Mouse (Mus musculus) embryonic facial prominence, embryonic 12.5 days (tissue): ENCODE results near the gene Pygo2. TPM values are rescaled to one million over a fixed set of nuclear protein-coding genes. Genes with fewer than 3 reads are reported as not detected.
A peak's percentile ranks its signal among the peaks of the same experiment; 100 is the strongest.

Experiments
- ATAC-seq: fragments of 200-750 bp; cut with Nextera tagmentation; 2 replicates; pipeline ENCODE4 v1.8.0; 2017; ENCODE audit not compliant: insufficient number of reproducible peaks, insufficient read depth, low FRiP score, low TSS enrichment
- H3K27ac ChIP-seq: fragments of 300-500 bp; sonication (generic); 2 replicates; pipeline ENCODE4 v1.5.1; 2016; ENCODE audit warnings: mild to moderate bottlenecking
- H3K27me3 ChIP-seq: fragments of 300-500 bp; sonication (generic); 2 replicates; pipeline ENCODE4 v1.6.1; 2016; ENCODE audit warnings: mild to moderate bottlenecking, moderate library complexity
- H3K36me3 ChIP-seq: fragments of 300-500 bp; sonication (generic); 2 replicates; pipeline ENCODE4 v1.6.1; 2016; ENCODE audit warnings: mild to moderate bottlenecking
- H3K4me1 ChIP-seq: fragments of 300-500 bp; sonication (generic); 2 replicates; pipeline ENCODE4 v1.6.1; 2016
- H3K4me2 ChIP-seq: fragments of 300-500 bp; sonication (generic); replicated peaks from 2 replicates; pipeline ENCODE4 v1.6.1; 2016; ENCODE audit warnings: mild to moderate bottlenecking, moderate library complexity
- H3K4me3 ChIP-seq: fragments of 300-500 bp; sonication (generic); 2 replicates; pipeline ENCODE4 v1.5.1; 2016; ENCODE audit warnings: mild to moderate bottlenecking
- H3K9ac ChIP-seq: fragments of 300-500 bp; sonication (generic); 2 replicates; pipeline ENCODE4 v1.6.1; 2016; ENCODE audit warnings: mild to moderate bottlenecking, moderate library complexity
- H3K9me3 ChIP-seq: fragments of 300-500 bp; sonication (generic); 2 replicates; pipeline ENCODE4 v1.6.1; 2016; ENCODE audit warnings: mild to moderate bottlenecking, moderate library complexity
- WGBS: fragments of 180-500 bp; shearing (Covaris S2); methylation state at CpG from one replicate; pipeline ENCODE4 v1.1.7; 2016; 5-methylcytosine and 5-hydroxymethylcytosine counted together
- polyA plus RNA-seq: library from polyadenylated mRNA; unstranded; fragments of >200 nt; fragmentation: Nextera tagmentation; extraction: Ambion mirVana; gene quantifications from 2 replicates; pipeline ENCODE4 v1.2.1, GENCODE M21; 2016

The Pygo2 gene
- polyA plus RNA-seq, 1 experiment from 2014 or later = 67.9 TPM

DNA sequence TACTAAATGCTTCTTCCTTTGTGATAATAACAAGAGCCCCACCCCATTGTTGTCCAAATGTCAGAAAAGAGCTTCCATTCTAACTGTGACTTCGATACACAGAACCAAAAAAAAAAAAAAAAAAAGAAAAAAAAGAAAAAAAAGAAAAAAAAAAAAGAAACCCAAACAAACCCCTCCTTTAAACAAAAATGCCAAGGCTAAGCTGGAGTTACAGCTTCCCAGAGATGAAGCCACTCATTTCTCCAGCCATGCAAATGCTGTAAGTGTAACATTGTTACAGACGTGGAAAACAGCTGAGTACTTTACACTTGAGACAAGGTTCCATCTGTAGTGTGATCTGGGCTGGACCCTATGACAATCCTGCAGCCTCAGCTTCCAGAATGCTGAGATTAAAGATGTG, 12.9 kb upstream of the Pygo2 start:
- peak overlapping the region; percentile 97 for H3K27ac ChIP-seq

DNA sequence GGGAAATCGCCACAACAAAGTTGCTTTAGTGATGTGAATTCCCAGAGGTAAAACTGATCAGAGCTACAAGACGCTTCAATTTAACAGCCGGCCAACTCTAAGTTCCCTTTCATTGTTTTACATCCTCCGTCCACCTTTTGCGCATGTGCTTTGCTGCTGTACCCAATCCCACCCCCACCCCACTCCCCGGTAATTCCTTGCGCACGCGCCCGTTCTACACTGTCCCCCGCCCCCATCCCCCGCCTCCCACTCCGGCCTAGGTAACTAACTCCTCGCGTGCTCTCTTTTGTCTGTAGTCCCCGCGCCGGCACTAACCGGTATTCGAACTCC, 12.2 kb upstream of the Pygo2 start:
- peak; percentile 36 for ATAC-seq
- Histone ChIP-seq H3K36me3 (peaks cover 32% of the 10 kb centered on the region), H3K9me3 (no peaks in the 10 kb centered on the region), H3K4me1 (peaks cover 37% of the 10 kb centered on the region), H3K27me3 (no peaks in the 10 kb centered on the region), H3K4me2 (peak overlapping the region; percentile 87), H3K9ac (peak overlapping the region; percentile 72), H3K27ac (peak overlapping the region; percentile 97), H3K4me3 (peak overlapping the region; percentile 65)
- under 1% methylated on average over 20 of the region's 20 CpGs for WGBS

More for the DNA sequence above, 12.9 kb upstream of the Pygo2 start:
- Histone ChIP-seq H3K4me3 (peak overlapping the region; percentile 65), H3K4me1 (peaks cover 30% of the 10 kb centered on the region), H3K4me2 (peak overlapping the region; percentile 87), H3K27me3 (no peaks in the 10 kb centered on the region), H3K36me3 (peaks cover 32% of the 10 kb centered on the region), H3K9ac (peak overlapping the region; percentile 72), H3K9me3 (no peaks in the 10 kb centered on the region)
- ATAC-seq = no peak
- WGBS = 25% methylated on average over 2 of the region's 2 CpGs

DNA sequence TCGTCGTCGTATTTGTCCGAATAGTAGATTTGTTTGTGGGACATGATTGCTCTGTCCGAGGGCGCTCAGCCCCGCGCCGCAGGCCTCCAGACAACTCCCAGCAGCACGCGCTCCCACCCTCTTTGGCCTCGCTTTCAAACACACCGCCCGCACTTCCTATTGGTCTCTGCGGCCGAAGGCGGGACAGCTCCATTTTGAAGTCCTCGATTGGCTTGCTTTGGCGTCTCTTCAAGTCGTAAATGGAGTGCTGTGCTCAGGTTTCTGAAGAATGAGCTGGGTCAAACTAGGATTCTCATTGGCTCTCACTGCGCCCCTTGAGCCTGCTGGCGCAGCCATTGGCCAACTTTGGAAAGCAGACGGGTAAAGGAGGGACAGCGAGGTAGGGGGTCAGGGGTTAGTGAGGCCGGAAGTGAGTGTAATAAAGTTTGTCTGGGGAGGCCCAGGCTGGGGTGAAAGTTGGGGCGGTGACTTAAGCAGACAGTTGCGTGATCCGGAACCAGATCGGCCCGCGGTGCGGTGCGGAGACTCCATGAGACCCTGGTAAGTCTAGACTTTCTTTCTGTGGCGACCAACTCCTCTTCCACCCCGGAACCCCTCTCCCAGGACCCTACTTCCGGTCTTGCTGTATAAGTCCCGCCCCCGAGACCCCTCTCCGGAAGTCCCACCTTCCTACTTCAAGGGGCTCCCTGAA, 11.7 kb upstream of the Pygo2 start, which contains the start of the genes Cks1b and Shc1:
Gene Cks1b (minus strand): TSS at position 214 of the 691 bp plus-strand sequence.
Gene Shc1 (plus strand): TSS at position 274 of the 691 bp plus-strand sequence.
- under 1% methylated on average over 39 of the region's 39 CpGs for WGBS

DNA sequence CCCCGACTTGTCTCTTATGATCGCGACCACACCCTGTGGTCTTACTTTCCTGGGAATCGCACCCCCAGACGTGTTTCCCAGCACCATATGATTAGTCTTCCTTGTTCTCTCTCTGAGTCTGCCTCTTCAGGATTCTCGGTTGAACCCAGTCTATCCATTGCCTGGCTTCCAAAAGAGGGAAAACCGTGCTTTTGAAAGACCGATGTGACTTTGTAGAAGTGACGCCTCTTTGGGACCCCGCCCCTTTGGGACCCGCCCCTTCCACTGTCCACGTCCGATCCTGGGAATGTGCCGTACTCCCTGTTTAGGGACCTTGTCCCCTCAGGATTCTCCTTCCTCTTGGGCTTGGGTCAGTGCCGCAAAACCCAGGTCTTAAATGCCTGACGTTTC, 11.2 kb upstream of the Pygo2 start:
- no peaks in the 10 kb centered on the region for H3K9me3 ChIP-seq
- H3K27ac ChIP-seq = peak overlapping the region; percentile 97
- H3K27me3 ChIP-seq = no peaks in the 10 kb centered on the region
- peak overlapping the region; percentile 63 for H3K9ac ChIP-seq
- peak overlapping the region; percentile 87 for H3K4me2 ChIP-seq
- peak overlapping the region; percentile 65 for H3K4me3 ChIP-seq
- 1% methylated on average over 16 of the region's 16 CpGs for WGBS
- no peak for ATAC-seq
- peaks cover 40% of the 10 kb centered on the region for H3K4me1 ChIP-seq
- peaks cover 29% of the 10 kb centered on the region for H3K36me3 ChIP-seq

More for the DNA sequence above, 11.7 kb upstream of the Pygo2 start, which contains the start of the genes Cks1b and Shc1:
- H3K27me3 ChIP-seq = no peaks in the 10 kb centered on the region
- H3K4me3 ChIP-seq = peak within 1 kb of the TSS; percentile 65
- peaks cover 40% of the 10 kb centered on the region for H3K4me1 ChIP-seq
- ATAC-seq = peak; percentile 91
- peak within 1 kb of the TSS; percentile 97 for H3K27ac ChIP-seq
- peak within 1 kb of the TSS; percentile 87 for H3K4me2 ChIP-seq
- peak within 1 kb of the TSS; percentile 72 for H3K9ac ChIP-seq
- no peaks in the 10 kb centered on the region for H3K9me3 ChIP-seq
- peaks cover 31% of the 10 kb centered on the region for H3K36me3 ChIP-seq

DNA sequence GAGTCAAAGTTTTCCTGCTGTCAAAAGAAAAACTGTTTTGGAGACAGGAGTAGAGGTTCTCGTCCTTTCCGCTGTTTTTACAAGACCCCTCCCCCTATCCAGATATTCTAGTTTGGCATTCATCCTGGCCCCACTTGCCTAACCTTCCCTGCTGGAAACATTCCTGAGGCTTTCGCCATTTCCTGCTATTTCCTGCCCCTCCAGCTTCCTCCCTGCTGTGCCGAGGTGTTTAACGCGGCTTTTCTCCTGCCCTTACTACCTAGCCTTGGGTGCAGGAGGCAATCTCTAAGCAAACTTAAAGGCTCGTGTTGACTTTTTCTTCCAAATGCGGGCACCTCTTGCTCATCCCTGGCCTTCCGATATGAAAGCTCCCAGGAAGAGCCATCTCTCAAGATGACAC, 10.4 kb upstream of the Pygo2 start:
- ATAC-seq = no peak
- H3K27ac ChIP-seq = peak overlapping the region; percentile 97
- H3K9me3 ChIP-seq = no peaks in the 10 kb centered on the region
- H3K4me2 ChIP-seq = peak overlapping the region; percentile 87
- H3K27me3 ChIP-seq = no peaks in the 10 kb centered on the region
- H3K4me1 ChIP-seq = peaks cover 40% of the 10 kb centered on the region
- H3K9ac ChIP-seq = peak overlapping the region; percentile 63
- under 1% methylated on average over 9 of the region's 9 CpGs for WGBS
- peak overlapping the region; percentile 65 for H3K4me3 ChIP-seq
- peaks cover 29% of the 10 kb centered on the region for H3K36me3 ChIP-seq

DNA sequence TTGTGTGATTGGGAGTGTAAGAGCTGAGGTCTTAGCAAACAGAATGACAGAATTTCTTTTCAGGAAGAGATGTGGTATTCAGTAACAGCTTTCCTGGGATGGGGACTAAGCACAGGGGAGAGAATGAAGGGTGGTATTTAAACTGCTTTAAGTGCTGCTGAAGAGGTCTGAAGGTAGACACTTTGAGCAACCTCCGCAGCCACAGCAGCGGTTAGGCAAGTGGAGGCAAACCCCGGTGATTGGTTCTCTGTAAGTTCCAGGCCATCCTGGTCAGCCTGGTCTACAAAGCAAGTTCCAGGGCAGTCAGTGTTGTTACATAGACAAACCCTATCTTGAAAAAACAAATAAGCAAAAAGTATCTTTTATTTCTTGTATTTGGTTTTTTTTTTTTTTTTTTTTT, 10.0 kb upstream of the Pygo2 start:
- Histone ChIP-seq H3K27ac (peak overlapping the region; percentile 97), H3K4me1 (peaks cover 40% of the 10 kb centered on the region)
- ATAC-seq = no peak

DNA sequence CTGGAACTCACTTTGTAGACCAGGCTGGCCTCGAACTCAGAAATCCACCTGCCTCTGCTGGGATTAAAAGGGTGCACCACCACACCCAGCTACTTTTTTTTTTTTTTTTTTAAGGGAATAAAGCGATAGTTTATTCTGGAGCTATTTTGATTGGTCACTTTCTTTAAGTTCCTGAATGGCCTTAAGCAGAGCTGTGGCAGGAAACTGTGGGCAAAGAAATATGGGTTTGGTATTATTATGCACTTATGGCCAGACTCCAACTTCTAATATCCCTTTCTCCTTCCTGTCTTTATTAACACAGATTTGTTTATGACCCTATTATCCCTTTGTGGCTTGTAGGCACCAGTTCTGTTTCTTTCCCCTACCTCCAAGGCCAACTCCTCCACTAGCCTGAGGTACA, 9.6 kb upstream of the Pygo2 start:
- Histone ChIP-seq H3K4me3 (peak overlapping the region; percentile 46; the same call in 1 of the 2 replicates), H3K4me2 (peak overlapping the region; percentile 79), H3K4me1 (peaks cover 40% of the 10 kb centered on the region), H3K27me3 (no peaks in the 10 kb centered on the region), H3K9me3 (no peaks in the 10 kb centered on the region), H3K9ac (no peak overlapping the region), H3K27ac (peak overlapping the region; percentile 79), H3K36me3 (peaks cover 29% of the 10 kb centered on the region)
- no peak for ATAC-seq
- 59% methylated on average over 2 of the region's 2 CpGs for WGBS

More for the DNA sequence above, 10.0 kb upstream of the Pygo2 start:
- peaks cover 29% of the 10 kb centered on the region for H3K36me3 ChIP-seq
- 10% methylated on average over 3 of the region's 3 CpGs for WGBS
- H3K4me2 ChIP-seq = peak overlapping the region; percentile 87
- no peaks in the 10 kb centered on the region for H3K27me3 ChIP-seq
- peak overlapping the region; percentile 63 for H3K9ac ChIP-seq
- H3K9me3 ChIP-seq = no peaks in the 10 kb centered on the region
- H3K4me3 ChIP-seq = peak overlapping the region; percentile 65

DNA sequence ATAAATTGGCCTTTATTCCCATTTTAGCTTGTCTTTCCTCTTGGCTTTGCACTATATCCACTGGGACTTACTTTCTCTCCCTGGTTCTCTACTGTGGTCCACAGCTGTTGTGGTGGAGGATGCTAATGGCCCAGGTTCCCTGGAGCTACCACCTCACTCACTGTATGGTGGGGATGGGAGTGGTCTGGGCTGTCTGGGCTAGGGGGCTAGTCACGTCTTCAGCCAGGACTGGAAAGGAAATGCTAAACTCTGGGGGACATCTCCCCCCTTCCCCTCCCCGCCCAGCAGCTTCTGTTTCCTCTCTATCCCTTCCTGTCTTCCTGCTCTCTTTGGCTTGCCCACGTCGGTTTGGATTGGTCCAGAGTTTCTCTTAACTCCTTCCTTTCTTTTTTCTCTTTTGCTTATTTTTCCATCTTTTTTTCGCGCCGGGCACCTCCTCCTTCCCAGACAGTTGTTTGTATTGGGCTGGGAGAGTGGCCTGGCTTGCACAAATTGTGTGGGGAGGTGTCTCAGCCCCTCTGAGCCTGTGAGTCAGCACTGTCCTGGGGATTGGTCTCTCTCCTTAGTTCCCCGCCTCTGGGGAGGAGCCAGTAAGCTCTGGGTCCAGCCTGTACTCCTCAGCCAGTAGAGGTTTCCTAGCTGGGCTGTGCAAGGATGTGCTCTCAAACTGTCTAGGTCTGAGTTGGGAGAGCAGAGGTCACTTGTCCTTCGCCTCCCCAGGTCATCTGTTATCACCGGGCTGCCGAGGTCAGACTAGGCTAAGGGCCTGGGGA, 8.8 kb upstream of the Pygo2 start:
- Histone ChIP-seq H3K27me3 (no peaks in the 10 kb centered on the region), H3K27ac (peak overlapping the region; percentile 79), H3K4me1 (peaks cover 39% of the 10 kb centered on the region), H3K4me3 (peak overlapping the region; percentile 46), H3K4me2 (peak overlapping the region; percentile 79), H3K9ac (peak overlapping the region; percentile 77), H3K36me3 (peaks cover 28% of the 10 kb centered on the region), H3K9me3 (no peaks in the 10 kb centered on the region)
- 1% methylated on average over 11 of the region's 11 CpGs for WGBS
- ATAC-seq = peak; percentile 79

DNA sequence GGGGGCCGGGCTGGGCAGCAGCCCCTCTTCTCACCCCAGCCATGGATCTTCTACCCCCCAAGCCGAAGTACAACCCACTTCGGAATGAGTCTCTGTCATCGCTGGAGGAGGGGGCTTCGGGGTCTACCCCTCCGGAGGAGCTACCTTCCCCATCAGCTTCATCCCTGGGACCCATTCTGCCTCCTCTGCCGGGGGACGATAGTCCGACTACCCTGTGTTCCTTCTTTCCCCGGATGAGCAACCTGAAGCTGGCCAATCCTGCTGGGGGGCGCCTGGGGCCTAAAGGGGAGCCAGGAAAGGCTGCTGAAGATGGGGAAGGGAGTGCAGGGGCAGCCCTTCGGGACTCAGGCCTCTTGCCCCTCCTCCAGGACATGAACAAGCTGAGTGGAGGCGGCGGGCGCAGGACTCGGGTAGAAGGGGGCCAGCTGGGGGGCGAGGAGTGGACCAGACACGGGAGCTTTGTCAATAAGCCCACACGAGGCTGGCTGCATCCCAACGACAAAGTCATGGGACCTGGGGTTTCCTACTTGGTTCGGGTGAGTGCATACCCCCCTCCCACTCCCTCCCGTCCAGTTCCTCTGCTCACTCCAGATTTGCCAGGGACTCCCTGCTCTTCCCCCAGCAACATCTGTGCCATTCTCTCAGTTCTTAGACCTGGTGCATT, 8.1 kb upstream of the Pygo2 start:
- WGBS = 8% methylated on average over 22 of the region's 22 CpGs
- H3K9me3 ChIP-seq = no peaks in the 10 kb centered on the region
- peaks cover 32% of the 10 kb centered on the region for H3K4me1 ChIP-seq

DNA sequence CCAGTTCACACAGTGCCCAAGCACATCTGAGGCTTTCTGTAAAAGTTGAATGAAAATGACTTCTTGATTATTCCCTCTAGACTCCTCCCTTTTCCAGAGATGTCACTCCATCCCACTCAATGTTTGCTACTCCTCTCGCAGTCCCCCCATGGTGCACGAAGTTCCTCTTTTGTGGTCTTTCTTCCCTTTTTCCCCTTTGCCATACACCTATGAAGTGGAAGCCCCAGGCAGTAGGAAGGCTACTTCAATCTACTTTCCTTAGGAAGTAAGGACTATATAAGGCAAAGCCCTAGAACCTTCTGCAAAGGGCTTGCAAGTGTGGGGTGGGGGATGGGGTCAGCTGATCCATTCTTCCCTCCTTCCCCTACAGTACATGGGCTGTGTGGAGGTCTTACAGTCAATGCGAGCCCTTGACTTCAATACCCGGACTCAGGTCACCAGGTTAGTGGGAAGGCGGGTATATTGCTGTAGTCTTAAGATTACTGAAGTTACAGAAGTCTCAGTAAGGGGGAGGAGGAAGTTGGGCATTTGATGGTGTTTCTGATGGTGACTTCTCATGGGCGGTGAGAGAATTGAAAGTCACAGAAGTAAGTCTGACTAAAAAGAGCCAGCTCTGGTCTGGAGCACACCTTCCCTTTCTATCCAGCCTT, 7.3 kb upstream of the Pygo2 start:
- Histone ChIP-seq H3K27ac (peak overlapping the region; percentile 79), H3K36me3 (peaks cover 39% of the 10 kb centered on the region), H3K4me1 (peaks cover 32% of the 10 kb centered on the region), H3K9ac (peak overlapping the region; percentile 77), H3K4me3 (peak overlapping the region; percentile 46), H3K9me3 (no peaks in the 10 kb centered on the region), H3K27me3 (no peaks in the 10 kb centered on the region), H3K4me2 (peak overlapping the region; percentile 79)
- no peak for ATAC-seq
- 72% methylated on average over 6 of the region's 6 CpGs for WGBS

More for the DNA sequence above, 8.1 kb upstream of the Pygo2 start:
- Histone ChIP-seq H3K9ac (peak overlapping the region; percentile 77), H3K4me3 (peak overlapping the region; percentile 46), H3K27me3 (no peaks in the 10 kb centered on the region), H3K4me2 (peak overlapping the region; percentile 79), H3K27ac (peak overlapping the region; percentile 79), H3K36me3 (peaks cover 32% of the 10 kb centered on the region)
- ATAC-seq = no peak
